Mouse (Mus musculus) kidney, adult 2 months (tissue): ENCODE measurements at regions not wholly inside any gene's neighbourhood (a gene's known extent, or its start where the extent isn't known, plus 50 kb on each side); places are given as distances from the start of the nearest gene placed in this dataset.

Source experiments
- DNase-seq: peaks from one replicate; pipeline ENCODE4 v3.0.0; 2021
- H3K27ac ChIP-seq: fragments of 200-500 bp; 2 replicates; pipeline ENCODE4 v1.5.1; 2012; ENCODE audit warnings: low read depth, low read length, control low read depth, inconsistent platforms; ENCODE audit not compliant: insufficient read depth
- H3K27me3 ChIP-seq: fragments of 200-500 bp; replicated peaks from 2 replicates; pipeline ENCODE4 v1.6.1; 2012; ENCODE audit warnings: mild to moderate bottlenecking, moderate library complexity, low read length, inconsistent platforms; ENCODE audit not compliant: control insufficient read depth, insufficient read depth
- H3K36me3 ChIP-seq: fragments of 200-500 bp; 2 replicates; pipeline ENCODE4 v1.6.1; 2012; ENCODE audit warnings: mild to moderate bottlenecking, moderate library complexity, low read length, inconsistent platforms; ENCODE audit not compliant: control insufficient read depth, insufficient read depth
- H3K4me1 ChIP-seq: fragments of 200-500 bp; 2 replicates; pipeline ENCODE4 v1.6.1; 2011; ENCODE audit warnings: low read length; ENCODE audit not compliant: control insufficient read depth, insufficient read depth
- H3K4me3 ChIP-seq: fragments of 200-500 bp; 2 replicates; pipeline ENCODE4 v1.5.1; 2011; ENCODE audit warnings: mild to moderate bottlenecking, low read depth, low read length, control low read depth; ENCODE audit not compliant: insufficient read depth
- CTCF ChIP-seq: fragments of 200-500 bp; conservative IDR thresholded peaks from 2 replicates; pipeline ENCODE4 v1.5.1; 2011; ENCODE audit warnings: low read depth, mild to moderate bottlenecking, control low read depth, low read length, moderate library complexity, mixed read lengths; ENCODE audit not compliant: insufficient read depth, insufficient read length
- POLR2A ChIP-seq: fragments of 200-500 bp; IDR thresholded peaks from one replicate; pipeline ENCODE4 v1.6.1; 2011; ENCODE audit warnings: low read depth, low read length, control low read depth
- WGBS: fragments of 180-500 bp; shearing (Covaris S2); methylation state at CpG from one replicate; pipeline ENCODE4 v1.1.7; 2018; 5-methylcytosine and 5-hydroxymethylcytosine counted together

- H3K36me3 ChIP-seq: no peaks in the 10 kb centered on the region
- TF ChIP-seq POLR2A (no peak), CTCF (no peak)
- 67% methylated on average over 3 of the region's 3 CpGs for whole genome bisulfite sequencing
- H3K4me3 ChIP-seq: no peak overlapping the region
- DNase-seq: no peak
- H3K4me1 ChIP-seq: peaks cover 18% of the 10 kb centered on the region
- H3K27me3 ChIP-seq: no peaks in the 10 kb centered on the region
- H3K27ac ChIP-seq: no peak overlapping the region
These were observed 132.2 kb downstream of the Tmem17 start for GRCm38 (mm10) chr11:22644010-22644625.

- H3K27me3 ChIP-seq: no peaks in the 10 kb centered on the region
- peak overlapping the region; percentile 61 for H3K27ac ChIP-seq
- 9% methylated on average over 1 of the region's 1 CpGs for WGBS
These were observed 133.0 kb downstream of the Tmem17 start for GRCm38 (mm10) chr11:22644877-22645276.

GRCm38 (mm10) chr11:22646192-22646936 is 134.5 kb downstream of the Tmem17 start:
- 73% methylated on average over 6 of the region's 6 CpGs for WGBS
- Histone ChIP-seq H3K4me1 (peaks cover 7% of the 10 kb centered on the region), H3K4me3 (no peak overlapping the region), H3K27ac (no peak overlapping the region), H3K36me3 (no peaks in the 10 kb centered on the region), H3K27me3 (no peaks in the 10 kb centered on the region)
- TF ChIP-seq CTCF (no peak), POLR2A (no peak)
- DNase-seq: no peak

More at GRCm38 (mm10) chr11:22644877-22645276, 133.0 kb downstream of the Tmem17 start:
- peak; percentile 77 for DNase-seq
- TF ChIP-seq POLR2A (no peak), CTCF (no peak)
- Histone ChIP-seq H3K4me3 (no peak overlapping the region), H3K4me1 (peaks cover 18% of the 10 kb centered on the region), H3K36me3 (no peaks in the 10 kb centered on the region)

- TF ChIP-seq CTCF (no peak), POLR2A (no peak)
- whole genome bisulfite sequencing: 52% methylated on average over 5 of the region's 5 CpGs
- Histone ChIP-seq H3K27me3 (no peaks in the 10 kb centered on the region), H3K4me1 (peaks cover 6% of the 10 kb centered on the region), H3K36me3 (no peaks in the 10 kb centered on the region), H3K4me3 (no peak overlapping the region), H3K27ac (peak overlapping the region; percentile 77)
- DNase-seq: peak; percentile 91
These were observed 136.4 kb downstream of the Tmem17 start for GRCm38 (mm10) chr11:22648275-22648674.

- no peaks in the 10 kb centered on the region; the same call in 1 of the 2 replicates for H3K4me1 ChIP-seq
- DNase-seq: no peak
- 94% methylated on average over 10 of the region's 10 CpGs for WGBS
These were observed 138.9 kb downstream of the Tmem17 start for GRCm38 (mm10) chr11:22650771-22651170.

GRCm38 (mm10) chr11:22651313-22651712 is 139.4 kb downstream of the Tmem17 start:
- Histone ChIP-seq H3K4me1 (no peaks in the 10 kb centered on the region; the same call in 1 of the 2 replicates), H3K27ac (no peak overlapping the region), H3K27me3 (no peaks in the 10 kb centered on the region), H3K36me3 (no peaks in the 10 kb centered on the region), H3K4me3 (no peak overlapping the region)
- WGBS: 100% methylated on average over 1 of the region's 1 CpGs
- TF ChIP-seq CTCF (no peak), POLR2A (no peak)
- DNase-seq: no peak

More at GRCm38 (mm10) chr11:22650771-22651170, 138.9 kb downstream of the Tmem17 start:
- TF ChIP-seq CTCF (no peak), POLR2A (no peak)
- Histone ChIP-seq H3K27ac (no peak overlapping the region), H3K4me3 (no peak overlapping the region), H3K27me3 (no peaks in the 10 kb centered on the region), H3K36me3 (no peaks in the 10 kb centered on the region)

GRCm38 (mm10) chr11:22651911-22652310 is 140.0 kb downstream of the Tmem17 start:
- no peak for DNase-seq
- WGBS: 78% methylated on average over 4 of the region's 4 CpGs
- H3K4me3 ChIP-seq: no peak overlapping the region
- TF ChIP-seq POLR2A (no peak), CTCF (no peak)
- no peak overlapping the region for H3K27ac ChIP-seq
- no peaks in the 10 kb centered on the region for H3K27me3 ChIP-seq
- H3K4me1 ChIP-seq: peaks cover 2% of the 10 kb centered on the region; the same call in 1 of the 2 replicates
- no peaks in the 10 kb centered on the region for H3K36me3 ChIP-seq
